Mouse (Mus musculus) liver, postnatal 0 days (tissue): ENCODE data around the gene Cp.
"Not testable (repeated sequence)": the region's sequence is repeated elsewhere in the genome, so short reads cannot be mapped to it uniquely, and the experiment has no call there.

Source experiments
- CTCF ChIP-seq: sonication (generic); IDR thresholded peaks from 2 replicates; pipeline ENCODE4 v1.5.1; 2016; ENCODE audit warnings: antibody characterized with exemption, low read depth
- EP300 ChIP-seq: IDR thresholded peaks from 2 replicates; pipeline ENCODE4 v1.6.1; 2016; ENCODE audit warnings: antibody characterized with exemption, low read depth, mild to moderate bottlenecking

DNA sequence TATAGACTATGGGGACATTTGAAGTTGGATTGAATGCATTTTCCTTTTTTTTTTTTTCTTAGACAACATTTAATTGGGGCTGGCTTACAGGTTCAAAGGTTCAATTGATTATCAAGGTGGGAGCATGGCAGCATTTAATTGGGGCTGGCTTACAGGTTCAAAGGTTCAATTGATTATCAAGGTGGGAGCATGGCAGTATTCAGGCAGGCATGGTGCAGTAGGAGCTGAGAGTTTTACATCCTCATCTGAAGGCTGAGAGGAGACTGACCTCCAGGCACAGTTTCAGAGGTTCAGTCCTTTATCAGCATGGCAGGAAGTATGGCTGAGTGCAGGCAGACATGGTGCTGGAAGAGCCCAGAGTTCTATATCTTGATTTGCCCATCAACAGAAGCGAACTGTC lies 7.5 kb upstream of the Cp start:
- TF ChIP-seq CTCF, EP300: not testable (repeated sequence)
